Mouse (Mus musculus) intestine, embryonic 16.5 days (tissue): Measurements from ENCODE around the gene Mrgprf. TPM values are rescaled to one million over a fixed set of nuclear protein-coding genes. Genes with fewer than 3 reads are reported as not detected.

Experiments
- ATAC-seq: fragments of 200-750 bp; cut with Nextera tagmentation; 2 replicates; pipeline ENCODE4 v1.8.0; 2017; ENCODE audit warnings: moderate TSS enrichment, moderate library complexity
- H3K27ac ChIP-seq: fragments of 300-500 bp; sonication (generic); 2 replicates; pipeline ENCODE4 v1.5.1; 2014; ENCODE audit warnings: mild to moderate bottlenecking, low read length
- H3K27me3 ChIP-seq: fragments of 300-500 bp; sonication (generic); replicated peaks from 2 replicates; pipeline ENCODE4 v1.6.1; 2014; ENCODE audit warnings: low read length, control low read depth, mixed read lengths; ENCODE audit not compliant: control insufficient read depth, insufficient read depth
- H3K36me3 ChIP-seq: fragments of 300-500 bp; sonication (generic); 2 replicates; pipeline ENCODE4 v1.6.1; 2014; ENCODE audit warnings: low read length, control low read depth; ENCODE audit not compliant: control insufficient read depth, insufficient read depth
- H3K4me1 ChIP-seq: fragments of 300-500 bp; sonication (generic); 2 replicates; pipeline ENCODE4 v1.6.1; 2014; ENCODE audit warnings: low read length, control low read depth, mixed read lengths; ENCODE audit not compliant: control insufficient read depth, insufficient read depth
- H3K4me2 ChIP-seq: fragments of 300-500 bp; sonication (generic); 2 replicates; pipeline ENCODE4 v1.6.1; 2014; ENCODE audit warnings: low read depth, low read length, control low read depth
- H3K4me3 ChIP-seq: fragments of 300-500 bp; sonication (generic); 2 replicates; pipeline ENCODE4 v1.5.1; 2014; ENCODE audit warnings: mild to moderate bottlenecking, low read length
- H3K9ac ChIP-seq: fragments of 300-500 bp; sonication (generic); 2 replicates; pipeline ENCODE4 v1.6.1; 2014; ENCODE audit warnings: low read depth, low read length
- H3K9me3 ChIP-seq: fragments of 300-500 bp; sonication (generic); 2 replicates; pipeline ENCODE4 v1.6.1; 2016; ENCODE audit warnings: low read length, control low read depth; ENCODE audit not compliant: control insufficient read depth
- WGBS: fragments of 180-500 bp; shearing (Covaris S2); extraction: QIAGEN DNeasy Blood & Tissue Kit; methylation state at CpG from one replicate; pipeline ENCODE4 v1.1.7; 2014; 5-methylcytosine and 5-hydroxymethylcytosine counted together
- polyA plus RNA-seq: library from polyadenylated mRNA; unstranded; fragments of >200 nt; fragmentation: Nextera tagmentation; extraction: Ambion mirVana; gene quantifications from 2 replicates; pipeline ENCODE4 v1.2.1, GENCODE M21; 2015

Gene Mrgprf
- polyA plus RNA-seq, 1 experiment from 2014 or later: 2.5 TPM

DNA sequence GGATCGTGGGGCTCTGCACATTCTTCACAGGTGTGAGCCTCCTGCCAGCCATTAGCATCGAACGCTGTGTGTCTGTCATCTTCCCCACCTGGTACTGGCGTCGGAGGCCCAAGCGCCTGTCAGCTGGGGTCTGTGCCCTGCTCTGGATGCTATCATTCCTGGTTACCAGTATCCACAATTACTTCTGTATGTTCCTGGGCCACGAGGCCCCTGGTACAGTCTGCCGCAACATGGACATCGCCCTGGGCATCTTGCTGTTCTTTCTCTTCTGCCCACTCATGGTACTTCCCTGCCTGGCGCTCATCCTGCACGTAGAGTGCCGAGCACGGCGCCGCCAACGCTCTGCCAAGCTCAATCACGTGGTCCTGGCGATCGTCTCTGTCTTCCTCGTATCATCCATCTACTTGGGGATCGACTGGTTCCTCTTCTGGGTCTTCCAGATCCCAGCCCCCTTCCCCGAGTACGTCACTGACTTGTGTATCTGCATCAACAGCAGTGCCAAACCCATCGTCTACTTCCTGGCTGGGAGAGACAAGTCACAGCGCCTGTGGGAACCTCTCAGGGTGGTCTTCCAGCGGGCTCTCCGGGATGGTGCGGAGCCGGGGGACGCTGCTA lies 7.5 kb downstream of the Mrgprf start:
- Histone ChIP-seq H3K4me3 (no peak overlapping the region), H3K4me1 (peaks cover 3% of the 10 kb centered on the region; the same call in 1 of the 2 replicates), H3K36me3 (no peaks in the 10 kb centered on the region), H3K9me3 (no peaks in the 10 kb centered on the region), H3K27me3 (no peaks in the 10 kb centered on the region), H3K9ac (no peak overlapping the region), H3K27ac (no peak overlapping the region), H3K4me2 (no peak overlapping the region)
- ATAC-seq: no peak
- 67% methylated on average over 30 of the region's 30 CpGs for WGBS

DNA sequence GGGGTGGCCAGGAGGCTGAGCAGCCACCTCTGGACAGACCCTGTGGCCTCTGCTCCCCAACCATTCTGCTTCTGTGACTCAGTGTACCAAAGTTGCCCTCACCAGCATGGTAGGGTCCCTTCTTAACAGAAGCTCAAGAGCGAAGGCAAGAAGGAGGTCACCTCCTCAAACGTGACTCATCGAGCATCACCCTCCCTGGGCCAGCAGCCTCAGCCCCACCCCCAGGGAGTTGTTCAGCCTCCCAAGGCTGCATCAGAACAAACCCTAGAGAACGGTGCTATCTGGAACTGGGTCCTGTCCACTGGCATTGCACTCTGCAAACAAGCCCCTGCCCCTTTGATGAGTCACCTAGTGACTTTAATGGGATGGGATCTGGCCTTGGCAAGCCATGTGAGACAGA lies 8.2 kb downstream of the Mrgprf start:
- H3K4me1 ChIP-seq: no peaks in the 10 kb centered on the region
- no peak for ATAC-seq
- H3K4me3 ChIP-seq: no peak overlapping the region
- no peak overlapping the region for H3K9ac ChIP-seq
- WGBS: 52% methylated on average over 4 of the region's 4 CpGs
- H3K36me3 ChIP-seq: no peaks in the 10 kb centered on the region
- no peak overlapping the region for H3K4me2 ChIP-seq
- no peaks in the 10 kb centered on the region for H3K9me3 ChIP-seq
- no peaks in the 10 kb centered on the region for H3K27me3 ChIP-seq
- H3K27ac ChIP-seq: no peak overlapping the region

DNA sequence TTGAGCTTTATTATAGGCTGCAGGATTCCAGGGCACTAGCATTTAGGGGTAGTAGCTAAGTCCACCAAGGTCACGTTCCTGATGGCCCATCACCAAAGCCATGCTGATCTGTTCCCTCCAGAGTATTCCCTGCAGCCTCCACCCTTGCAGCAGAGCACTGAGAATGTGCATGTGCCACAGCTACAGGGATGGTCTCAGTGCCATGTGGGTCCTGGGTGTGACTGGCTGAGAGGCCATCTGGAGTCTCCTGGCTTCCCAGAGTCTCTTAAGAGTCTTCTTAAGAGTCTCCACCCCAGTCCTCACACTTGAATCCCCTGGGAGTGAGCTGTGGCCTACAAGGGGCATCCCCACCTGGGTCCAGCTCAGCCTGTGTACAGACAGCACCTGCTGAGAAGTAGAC lies 9.2 kb downstream of the Mrgprf start:
- Histone ChIP-seq H3K4me2 (no peak overlapping the region), H3K4me1 (no peaks in the 10 kb centered on the region), H3K9me3 (no peaks in the 10 kb centered on the region), H3K36me3 (no peaks in the 10 kb centered on the region), H3K4me3 (no peak overlapping the region), H3K27ac (no peak overlapping the region), H3K9ac (no peak overlapping the region), H3K27me3 (no peaks in the 10 kb centered on the region)
- ATAC-seq: no peak
- 71% methylated on average over 1 of the region's 1 CpGs for WGBS

DNA sequence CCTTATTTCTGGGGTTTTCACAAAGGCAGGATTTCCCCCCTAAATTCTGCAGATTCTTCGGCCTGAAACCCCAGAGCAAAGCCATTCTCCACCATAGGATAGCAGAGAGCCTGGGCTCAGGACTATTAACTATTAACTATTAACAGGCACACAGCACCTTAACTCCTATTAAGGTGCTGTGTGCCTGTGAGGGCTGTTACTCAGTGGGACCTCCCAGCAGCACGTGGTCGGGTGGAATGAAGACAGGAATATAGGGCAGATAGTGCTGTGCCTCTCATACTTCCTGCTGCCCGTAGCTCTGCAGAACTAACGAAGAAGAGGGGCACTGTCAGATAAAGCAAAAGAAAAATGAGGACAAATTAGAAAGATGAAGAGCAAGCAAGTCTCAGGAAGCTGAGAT lies 9.9 kb downstream of the Mrgprf start:
- ATAC-seq: peak; percentile 86
- Histone ChIP-seq H3K27ac (no peak overlapping the region), H3K9ac (no peak overlapping the region), H3K9me3 (no peaks in the 10 kb centered on the region), H3K36me3 (no peaks in the 10 kb centered on the region), H3K27me3 (no peaks in the 10 kb centered on the region), H3K4me1 (no peaks in the 10 kb centered on the region), H3K4me2 (no peak overlapping the region), H3K4me3 (no peak overlapping the region)
- WGBS: 46% methylated on average over 5 of the region's 5 CpGs

DNA sequence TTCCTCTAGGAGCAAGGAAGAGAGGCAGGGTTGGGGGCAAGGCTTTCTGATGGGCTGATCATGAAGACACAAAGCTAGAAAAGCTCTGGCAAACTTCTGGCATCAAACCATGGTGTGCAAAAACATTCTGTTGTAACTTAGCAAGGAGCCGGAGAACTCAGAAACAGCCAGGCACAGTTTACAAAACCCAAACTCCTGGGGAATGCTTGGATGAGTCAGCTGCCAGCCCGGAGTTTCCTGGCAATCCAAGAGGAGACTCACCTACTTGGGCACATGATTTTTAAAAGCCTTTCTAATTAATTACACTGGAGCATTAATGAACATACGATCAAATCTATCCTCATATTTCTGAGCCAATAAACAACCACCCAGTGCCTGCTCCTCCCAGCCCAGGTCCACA lies 11.5 kb downstream of the Mrgprf start:
- 66% methylated on average over 3 of the region's 3 CpGs for WGBS
- no peak for ATAC-seq

DNA sequence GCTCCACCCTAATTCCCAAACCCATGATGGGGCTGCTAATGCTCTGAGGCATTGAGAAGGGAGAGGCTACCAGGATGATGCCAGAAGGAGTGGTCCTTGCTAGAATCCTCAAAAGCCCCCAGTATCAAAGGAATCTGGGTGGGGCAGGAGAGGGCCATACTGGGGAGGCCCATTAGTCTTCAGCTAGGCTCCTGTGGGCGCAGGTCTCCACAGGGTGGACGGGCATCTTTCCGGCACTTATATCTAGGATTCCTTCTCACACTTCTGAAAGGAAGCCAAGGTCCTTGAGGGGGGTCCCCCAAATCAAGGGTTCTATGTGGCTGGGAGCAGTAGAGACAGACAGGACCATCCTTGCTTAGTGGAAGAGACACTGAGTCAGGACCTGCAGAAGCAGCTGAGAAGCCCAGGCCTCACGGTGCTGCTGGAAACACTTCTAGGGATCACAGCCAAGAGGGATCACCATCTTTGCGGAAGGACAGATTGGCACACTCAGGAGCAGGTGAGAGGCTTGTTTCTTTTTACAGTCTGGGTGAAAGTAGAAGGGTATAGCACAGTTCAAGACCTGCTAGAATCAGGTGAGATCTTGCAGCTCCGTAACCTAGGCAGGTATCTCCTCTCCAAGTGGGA lies 14.3 kb downstream of the Mrgprf start, which contains the start of gene Mrgprd:
Gene Mrgprd, plus strand, starts transcription at position 51 of the 627 bp plus-strand sequence.
- ATAC-seq: no peak
- H3K4me2 ChIP-seq: no peak within 1 kb of the TSS
- H3K4me1 ChIP-seq: no peaks in the 10 kb centered on the region
- H3K9me3 ChIP-seq: no peaks in the 10 kb centered on the region
- H3K4me3 ChIP-seq: no peak within 1 kb of the TSS
- 88% methylated on average over 6 of the region's 6 CpGs for WGBS
- H3K36me3 ChIP-seq: no peaks in the 10 kb centered on the region
- H3K9ac ChIP-seq: no peak within 1 kb of the TSS
- H3K27me3 ChIP-seq: no peaks in the 10 kb centered on the region
- H3K27ac ChIP-seq: no peak within 1 kb of the TSS

More for the DNA sequence above, 11.5 kb downstream of the Mrgprf start:
- no peak overlapping the region for H3K9ac ChIP-seq
- H3K4me2 ChIP-seq: no peak overlapping the region
- H3K27ac ChIP-seq: no peak overlapping the region
- H3K4me3 ChIP-seq: no peak overlapping the region
- no peaks in the 10 kb centered on the region for H3K4me1 ChIP-seq
- H3K27me3 ChIP-seq: no peaks in the 10 kb centered on the region
- H3K9me3 ChIP-seq: no peaks in the 10 kb centered on the region
- H3K36me3 ChIP-seq: no peaks in the 10 kb centered on the region

DNA sequence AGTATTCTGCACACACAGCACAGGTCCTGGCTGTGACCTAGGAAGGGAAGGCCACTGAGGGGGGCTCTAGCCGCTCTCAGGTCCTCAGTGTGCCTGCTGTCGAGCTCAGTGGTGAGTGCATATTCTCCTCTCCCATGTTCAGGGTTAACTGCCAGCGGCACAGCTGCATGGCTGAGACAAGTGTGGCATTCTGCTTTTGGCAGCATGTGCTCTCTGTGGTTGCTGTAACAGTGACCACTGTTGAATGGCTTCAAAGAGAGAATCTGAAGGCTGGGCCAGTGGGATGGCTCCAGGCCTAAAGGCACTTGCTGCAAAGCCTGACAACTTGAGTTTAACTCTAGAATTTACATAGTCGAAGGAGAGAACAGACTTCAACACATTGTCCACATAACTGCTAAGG lies 16.9 kb downstream of the Mrgprf start:
- Histone ChIP-seq H3K4me1 (no peaks in the 10 kb centered on the region), H3K4me2 (no peak overlapping the region), H3K27me3 (no peaks in the 10 kb centered on the region), H3K9me3 (no peaks in the 10 kb centered on the region), H3K4me3 (no peak overlapping the region), H3K36me3 (no peaks in the 10 kb centered on the region), H3K27ac (no peak overlapping the region), H3K9ac (no peak overlapping the region)
- ATAC-seq: no peak
- WGBS: 77% methylated on average over 4 of the region's 4 CpGs

DNA sequence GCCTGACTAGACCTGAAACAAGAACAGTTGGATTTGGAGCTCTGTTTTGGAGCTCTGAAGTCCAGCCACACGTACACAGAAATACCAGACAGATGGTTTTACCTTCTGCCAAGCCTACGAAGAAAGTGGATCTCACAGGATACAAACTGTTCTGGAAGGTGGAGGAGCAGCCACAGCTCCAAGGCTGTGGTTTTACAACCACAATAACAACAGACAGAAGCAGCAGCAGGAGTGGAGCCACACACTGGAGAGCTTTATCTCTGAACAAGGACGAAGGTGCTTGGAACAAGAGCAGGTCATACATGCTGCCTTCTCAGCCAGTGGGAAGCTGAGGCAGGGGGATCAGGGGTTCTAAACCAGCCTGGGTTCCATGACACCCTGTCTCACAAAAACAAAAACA lies 18.9 kb downstream of the Mrgprf start:
- Histone ChIP-seq H3K9ac (no peak overlapping the region), H3K27me3 (no peaks in the 10 kb centered on the region), H3K4me3 (no peak overlapping the region), H3K27ac (no peak overlapping the region), H3K4me2 (no peak overlapping the region), H3K36me3 (no peaks in the 10 kb centered on the region), H3K9me3 (no peaks in the 10 kb centered on the region), H3K4me1 (no peaks in the 10 kb centered on the region)
- 69% methylated on average over 3 of the region's 3 CpGs for WGBS
- ATAC-seq: no peak

DNA sequence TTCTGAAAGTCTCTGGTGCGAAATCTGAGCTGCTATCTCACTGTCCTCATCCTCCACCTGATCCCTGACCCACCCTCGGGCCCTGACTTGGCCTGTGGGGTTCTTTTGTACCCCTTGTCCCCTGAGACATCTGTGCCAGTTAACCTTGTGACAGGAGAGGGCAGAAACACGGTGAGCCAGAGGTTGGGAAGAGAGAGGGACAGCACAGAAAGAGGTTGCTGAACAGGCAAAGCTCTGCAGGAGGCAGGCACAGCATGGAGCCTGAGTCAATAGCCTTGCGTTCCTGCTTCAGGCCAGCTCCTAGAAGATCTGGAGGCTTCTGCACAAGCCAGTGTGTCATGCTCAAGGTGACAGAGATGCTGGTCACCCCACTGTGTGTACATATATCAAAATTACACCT lies 23.0 kb downstream of the Mrgprf start:
- Histone ChIP-seq H3K4me2 (no peak overlapping the region), H3K27ac (no peak overlapping the region), H3K4me3 (no peak overlapping the region), H3K36me3 (no peaks in the 10 kb centered on the region), H3K27me3 (no peaks in the 10 kb centered on the region), H3K9me3 (no peaks in the 10 kb centered on the region), H3K4me1 (no peaks in the 10 kb centered on the region), H3K9ac (no peak overlapping the region)
- ATAC-seq: no peak
- WGBS: 40% methylated on average over 4 of the region's 4 CpGs

DNA sequence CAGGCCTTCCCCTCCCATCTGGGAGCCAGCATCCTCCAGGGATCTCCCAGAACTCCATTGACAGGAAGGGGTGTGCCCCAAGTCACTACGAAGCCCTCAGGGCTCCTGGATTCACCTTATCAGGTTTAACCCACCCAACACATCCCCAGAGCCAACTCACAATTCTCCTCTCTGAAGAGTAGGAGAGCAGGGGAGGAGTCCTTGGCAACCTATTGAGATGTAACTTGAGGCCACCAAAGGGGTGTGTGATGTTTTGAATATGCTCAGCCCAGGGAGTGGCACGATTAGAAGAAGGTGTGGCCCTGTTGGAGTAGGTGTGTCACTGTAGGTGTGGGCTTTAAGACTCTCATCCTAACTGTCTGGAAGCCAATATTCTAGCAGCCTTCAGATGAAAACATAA lies 25.1 kb downstream of the Mrgprf start:
- no peak overlapping the region for H3K27ac ChIP-seq
- no peak overlapping the region for H3K4me3 ChIP-seq
- peaks cover 6% of the 10 kb centered on the region; the same call in 1 of the 2 replicates for H3K4me1 ChIP-seq
- no peak for ATAC-seq
- no peaks in the 10 kb centered on the region for H3K9me3 ChIP-seq
- H3K36me3 ChIP-seq: no peaks in the 10 kb centered on the region
- WGBS: 22% methylated on average over 2 of the region's 2 CpGs
- H3K4me2 ChIP-seq: no peak overlapping the region
- H3K9ac ChIP-seq: no peak overlapping the region
- H3K27me3 ChIP-seq: no peaks in the 10 kb centered on the region
